Mouse (Mus musculus) hindbrain, postnatal 0 days (tissue): ENCODE measurements at regions not wholly inside any gene's neighbourhood (a gene's known extent, or its start where the extent isn't known, plus 50 kb on each side); places are given as distances from the start of the nearest gene placed in this dataset.

Experiments used
- ATAC-seq: fragments of 200-750 bp; cut with Nextera tagmentation; 2 replicates; pipeline ENCODE4 v1.8.0; 2017; ENCODE audit warnings: mild to moderate bottlenecking, moderate TSS enrichment, moderate library complexity
- DNase-seq: peaks from one replicate; pipeline ENCODE4 v3.0.0-alpha.2; 2015; ENCODE audit warnings: low spot score
- H3K27ac ChIP-seq: fragments of 300-500 bp; sonication (generic); 2 replicates; pipeline ENCODE4 v1.5.1; 2014; ENCODE audit warnings: mild to moderate bottlenecking
- H3K27me3 ChIP-seq: fragments of 300-500 bp; sonication (generic); 2 replicates; pipeline ENCODE4 v1.6.1; 2014; ENCODE audit warnings: low read length, mixed read lengths; ENCODE audit not compliant: insufficient read depth
- H3K36me3 ChIP-seq: fragments of 300-500 bp; sonication (generic); 2 replicates; pipeline ENCODE4 v1.6.1; 2014; ENCODE audit warnings: low read length, mixed read lengths; ENCODE audit not compliant: insufficient read depth
- H3K4me1 ChIP-seq: fragments of 300-500 bp; sonication (generic); 2 replicates; pipeline ENCODE4 v1.6.1; 2014; ENCODE audit warnings: antibody characterized with exemption, low read length, mixed read lengths; ENCODE audit not compliant: insufficient read depth
- H3K4me2 ChIP-seq: fragments of 300-500 bp; sonication (generic); 2 replicates; pipeline ENCODE4 v1.6.1; 2014; ENCODE audit warnings: low read depth, mild to moderate bottlenecking, low read length, moderate library complexity, mixed read lengths
- H3K4me3 ChIP-seq: fragments of 300-500 bp; sonication (generic); 2 replicates; pipeline ENCODE4 v1.5.1; 2014; ENCODE audit warnings: low read length
- H3K9ac ChIP-seq: fragments of 300-500 bp; sonication (generic); replicated peaks from 2 replicates; pipeline ENCODE4 v1.6.1; 2014; ENCODE audit warnings: mild to moderate bottlenecking, low read length, moderate library complexity, mixed read lengths
- H3K9me3 ChIP-seq: fragments of 300-500 bp; sonication (generic); 2 replicates; pipeline ENCODE4 v1.6.1; 2016; ENCODE audit warnings: low read length, mixed read lengths
- CTCF ChIP-seq: IDR thresholded peaks from 2 replicates; pipeline ENCODE4 v1.5.1; 2016; ENCODE audit warnings: antibody characterized with exemption, control low read depth, low read depth
- WGBS: fragments of 180-500 bp; shearing (Covaris S2); extraction: QIAGEN DNeasy Blood & Tissue Kit; methylation state at CpG from one replicate; pipeline ENCODE4 v1.1.7; 2014; 5-methylcytosine and 5-hydroxymethylcytosine counted together

- H3K36me3 ChIP-seq = no peaks in the 10 kb centered on the region
- H3K4me2 ChIP-seq = no peak overlapping the region
- DNase-seq (no peak), ATAC-seq (no peak)
- H3K4me3 ChIP-seq = no peak overlapping the region
- WGBS = 70% methylated on average over 1 of the region's 1 CpGs
- no peaks in the 10 kb centered on the region for H3K27me3 ChIP-seq
- H3K9ac ChIP-seq = no peak overlapping the region
- no peak overlapping the region for H3K27ac ChIP-seq
- no peak for TF ChIP-seq CTCF
- H3K4me1 ChIP-seq = no peaks in the 10 kb centered on the region
- H3K9me3 ChIP-seq = no peaks in the 10 kb centered on the region
Measured at GRCm38 (mm10) chr10:49883444-49883843, 94.9 kb upstream of the Grik2 start.

GRCm38 (mm10) chr10:49863800-49864199 lies 75.2 kb upstream of the Grik2 start:
- no peak for ATAC-seq
- no peak for DNase-seq
- WGBS = 83% methylated on average over 3 of the region's 3 CpGs
- TF ChIP-seq CTCF = no peak
- Histone ChIP-seq H3K36me3 (no peaks in the 10 kb centered on the region), H3K9me3 (no peaks in the 10 kb centered on the region), H3K4me1 (no peaks in the 10 kb centered on the region), H3K4me3 (no peak overlapping the region), H3K4me2 (no peak overlapping the region), H3K27ac (no peak overlapping the region), H3K9ac (no peak overlapping the region), H3K27me3 (no peaks in the 10 kb centered on the region)

- TF ChIP-seq CTCF = no peak
Measured at GRCm38 (mm10) chr10:49847686-49848085, 59.1 kb upstream of the Grik2 start.

GRCm38 (mm10) chr10:49844308-49844707 lies 55.7 kb upstream of the Grik2 start:
- WGBS = 75% methylated on average over 3 of the region's 3 CpGs

More at GRCm38 (mm10) chr10:49847686-49848085, 59.1 kb upstream of the Grik2 start:
- Histone ChIP-seq H3K4me2 (no peak overlapping the region), H3K4me1 (no peaks in the 10 kb centered on the region), H3K36me3 (no peaks in the 10 kb centered on the region), H3K4me3 (no peak overlapping the region), H3K27me3 (no peaks in the 10 kb centered on the region), H3K27ac (no peak overlapping the region), H3K9ac (no peak overlapping the region), H3K9me3 (no peaks in the 10 kb centered on the region)
- DNase-seq (no peak), ATAC-seq (no peak)
- 76% methylated on average over 2 of the region's 2 CpGs for WGBS

More at GRCm38 (mm10) chr10:49844308-49844707, 55.7 kb upstream of the Grik2 start:
- TF ChIP-seq CTCF = no peak
- no peaks in the 10 kb centered on the region for H3K4me1 ChIP-seq
- no peak overlapping the region for H3K4me3 ChIP-seq
- H3K27ac ChIP-seq = no peak overlapping the region
- H3K36me3 ChIP-seq = no peaks in the 10 kb centered on the region
- H3K9ac ChIP-seq = no peak overlapping the region
- H3K27me3 ChIP-seq = no peaks in the 10 kb centered on the region
- H3K4me2 ChIP-seq = no peak overlapping the region
- ATAC-seq = no peak
- no peaks in the 10 kb centered on the region for H3K9me3 ChIP-seq
- DNase-seq = no peak
